Mouse (Mus musculus) right cerebral cortex, postnatal 14 days (tissue): ENCODE data around the gene Olfr215.
A peak's percentile ranks its signal among the peaks of the same experiment; 100 is the strongest.
"Not testable (repeated sequence)": the region's sequence is repeated elsewhere in the genome, so short reads cannot be mapped to it uniquely, and the experiment has no call there.

Source experiments
- DNase-seq: peaks from one replicate; pipeline ENCODE4 v3.0.0; 2022

Olfr215 gene

DNA sequence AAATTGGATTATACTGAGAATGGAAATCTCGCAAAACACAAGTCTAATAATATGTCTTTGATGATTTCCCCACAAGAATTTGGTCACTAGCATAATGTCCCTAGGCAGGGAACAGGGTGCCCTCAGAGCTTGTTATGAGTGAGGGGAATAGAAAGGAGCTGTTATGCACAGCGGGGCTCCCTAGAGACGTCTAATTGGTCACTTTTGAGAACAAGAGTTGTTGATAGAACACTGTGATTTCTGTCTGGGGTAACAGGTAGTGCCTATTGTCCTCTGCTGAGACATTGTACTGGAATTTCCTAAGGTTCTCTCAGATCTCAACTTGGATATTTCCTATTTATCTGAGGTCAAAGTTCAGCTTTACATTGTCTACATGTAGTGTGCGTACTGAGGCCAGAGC is at the start of gene Olfr215:
TSS of gene Olfr215 (minus strand) at position 101 of the 400 bp plus-strand sequence.
- DNase-seq: no peak

DNA sequence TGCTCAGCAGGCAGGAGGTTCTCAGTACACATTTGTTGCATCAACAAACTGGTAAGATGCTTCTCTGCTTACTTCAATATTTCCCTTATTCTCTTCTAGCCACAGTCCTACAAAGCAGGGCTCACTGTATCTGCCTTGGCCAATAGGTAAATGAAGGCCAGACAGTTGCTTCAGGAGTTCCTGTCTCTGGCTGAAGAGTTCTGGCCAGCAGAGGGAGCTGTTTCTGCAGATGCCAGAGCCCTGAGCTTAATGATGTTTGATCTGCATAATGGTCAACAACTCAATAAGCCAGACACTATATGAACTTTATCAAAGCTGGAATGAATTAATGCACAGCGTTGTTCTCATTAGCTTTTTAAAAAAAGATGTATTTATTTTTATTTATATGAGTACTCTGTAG is 48.1 kb upstream of the Olfr215 start:
- DNase-seq: peak; percentile 88

DNA sequence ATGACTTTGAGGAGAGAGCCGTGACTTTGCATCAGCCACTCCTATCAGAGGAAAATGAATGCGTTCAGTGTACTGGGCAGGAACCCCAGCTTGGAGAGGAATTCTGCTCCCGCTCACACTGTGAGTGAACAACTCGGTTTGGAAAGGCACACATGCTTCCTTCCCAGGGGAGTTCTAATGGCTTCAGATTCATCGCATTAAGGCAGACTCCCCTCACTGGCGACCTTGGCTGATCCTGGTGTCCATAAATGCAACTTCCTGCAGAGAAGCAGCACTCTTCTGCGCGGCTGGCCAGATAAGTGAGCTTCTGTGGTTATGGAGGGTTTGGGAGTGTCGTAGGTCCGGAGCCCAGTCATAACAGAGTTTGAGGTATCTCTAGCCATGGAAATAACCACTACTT is 45.8 kb upstream of the Olfr215 start:
- no peak for DNase-seq

DNA sequence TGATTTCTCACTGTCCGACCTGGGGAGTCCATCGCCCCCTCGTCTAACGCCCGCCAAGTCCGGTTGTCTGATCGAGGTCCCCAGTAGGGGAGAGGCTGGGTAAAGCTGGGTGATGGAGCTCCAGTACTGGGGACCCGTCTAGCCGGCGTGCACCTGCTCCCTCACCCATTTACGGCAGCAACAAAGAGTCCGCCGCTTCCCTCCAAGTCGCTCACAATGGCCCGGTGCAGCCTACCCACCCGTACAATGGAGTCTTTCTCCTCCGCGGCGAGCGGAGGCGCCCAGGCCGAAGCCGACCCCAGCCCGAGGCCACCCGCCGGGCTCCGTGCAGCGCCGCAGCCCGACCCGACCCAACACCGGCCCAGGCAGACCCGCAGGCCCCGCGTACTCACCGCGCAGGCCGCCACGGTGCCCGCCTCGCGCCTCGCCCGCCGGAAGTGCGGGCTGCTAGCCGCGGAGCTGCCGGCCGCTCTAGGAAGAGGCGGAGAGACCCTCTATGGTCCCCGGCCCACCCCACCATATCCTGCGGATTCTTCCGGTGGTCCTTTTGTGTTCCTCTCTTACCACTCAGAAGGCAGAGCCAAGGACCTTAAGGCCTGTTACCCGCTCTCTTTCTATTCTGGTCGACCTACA is 44.7 kb upstream of the Olfr215 start, which contains the start of gene Zfp422:
TSS of gene Zfp422 (minus strand) at position 461 of the 633 bp plus-strand sequence.
- DNase-seq: peak; percentile 71

DNA sequence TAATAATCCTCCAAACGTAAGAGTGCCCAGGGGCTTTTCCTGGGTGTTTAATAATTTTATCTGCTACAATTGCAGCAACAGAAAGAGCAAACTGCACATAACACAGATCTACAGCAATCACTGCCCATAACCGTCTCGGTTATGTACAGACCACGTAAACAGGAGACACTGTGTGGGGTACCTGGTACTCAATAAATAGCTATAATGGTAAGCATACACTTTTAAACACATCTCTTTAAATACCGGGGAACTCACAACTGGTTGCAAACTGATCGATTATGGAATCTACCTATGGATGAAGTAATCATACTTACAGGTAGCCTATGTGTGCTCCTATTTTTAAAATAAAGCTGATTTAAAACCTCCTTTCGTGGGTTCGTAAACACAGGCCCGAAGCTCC is 44.1 kb upstream of the Olfr215 start:
- no peak for DNase-seq

DNA sequence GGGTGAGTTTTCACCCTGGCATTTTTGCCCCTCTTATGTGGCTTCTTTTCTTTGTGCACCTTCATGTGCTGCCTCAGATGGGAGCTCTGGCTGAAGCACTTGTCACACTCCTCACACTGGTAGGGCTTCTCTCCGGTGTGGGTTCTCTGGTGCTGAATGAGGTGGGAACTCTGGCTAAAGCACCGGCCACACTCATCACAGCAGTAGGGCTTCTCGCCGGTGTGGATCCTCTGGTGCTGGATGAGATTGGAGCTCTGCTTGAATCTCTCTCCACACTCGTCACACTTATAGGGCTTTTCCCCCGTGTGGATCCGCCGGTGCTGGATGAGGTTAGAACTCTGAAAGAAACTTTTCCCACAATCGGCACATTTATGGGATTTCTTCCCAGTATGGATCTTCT is 42.4 kb upstream of the Olfr215 start:
- not testable (repeated sequence) for DNase-seq

DNA sequence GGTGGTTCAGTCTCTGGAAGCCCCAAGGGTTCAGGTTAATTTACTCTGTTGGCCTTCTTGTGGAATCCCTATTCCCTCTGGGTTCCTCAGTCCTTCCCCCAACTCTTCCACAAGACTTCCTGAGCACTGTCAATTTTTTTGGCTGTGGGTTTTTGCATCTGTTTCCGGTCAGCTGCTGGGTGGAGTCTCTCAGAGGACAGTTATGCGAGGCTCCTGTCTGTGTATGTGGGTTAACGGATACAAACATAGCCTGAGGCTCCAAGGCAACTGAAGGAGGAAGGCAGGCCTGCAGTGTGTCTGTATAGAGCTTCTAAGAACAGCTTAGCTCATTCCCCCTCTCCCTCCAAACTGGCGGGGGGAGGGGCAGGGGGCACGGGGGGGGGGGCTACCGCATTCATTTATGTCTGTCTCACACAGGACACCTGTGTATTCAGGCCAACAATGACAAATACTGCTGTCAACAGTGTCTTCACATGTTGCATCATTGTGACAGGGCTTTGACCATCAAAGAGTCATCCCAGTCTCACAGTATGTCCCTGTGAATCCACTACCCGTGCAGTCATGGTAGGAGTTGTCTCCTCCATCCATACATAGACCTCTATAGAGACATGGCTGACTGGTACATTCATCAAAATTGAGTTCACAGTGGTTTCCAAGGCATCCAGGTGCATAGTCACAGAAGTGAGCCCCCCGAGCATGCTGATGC is 37.5 kb upstream of the Olfr215 start:
- DNase-seq: no peak

DNA sequence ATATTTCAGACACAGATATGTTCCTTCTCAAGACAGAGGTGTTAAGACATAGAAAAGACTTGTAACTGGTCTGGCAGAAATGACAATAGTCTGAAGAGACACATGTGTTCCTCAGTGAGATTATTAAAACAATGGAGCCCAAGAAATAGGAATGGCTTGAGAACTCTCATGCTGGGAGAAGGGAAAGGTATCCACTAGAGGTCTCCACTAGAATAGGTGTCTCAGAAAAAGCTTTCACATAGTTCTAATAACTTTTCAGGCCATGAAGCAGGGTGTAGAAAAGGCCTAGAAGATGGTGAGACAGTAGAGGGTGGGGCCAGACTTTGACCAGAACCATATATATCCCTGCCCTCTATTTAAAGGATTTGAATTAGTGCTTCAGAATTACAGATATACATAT is 34.1 kb upstream of the Olfr215 start:
- DNase-seq: no peak

DNA sequence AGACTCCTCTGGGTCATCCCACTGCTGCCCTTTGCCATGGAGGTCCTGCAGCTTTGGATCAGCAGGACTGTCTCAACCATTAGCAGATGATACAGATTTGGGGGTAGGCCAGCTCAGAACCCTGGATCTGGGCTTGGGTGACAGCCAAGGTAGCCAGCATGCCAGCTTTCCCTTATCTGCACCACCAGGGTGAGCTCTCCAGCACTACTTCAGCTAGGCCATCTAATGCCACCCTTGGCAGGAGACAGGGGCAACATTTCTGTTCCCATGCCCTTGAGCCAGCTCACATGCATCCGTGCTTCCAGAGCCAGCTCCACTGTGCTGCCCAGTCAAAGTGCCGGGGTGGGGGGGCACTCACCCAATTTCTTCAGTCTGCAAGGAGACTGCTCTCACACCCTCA is 31.7 kb upstream of the Olfr215 start:
- no peak for DNase-seq

DNA sequence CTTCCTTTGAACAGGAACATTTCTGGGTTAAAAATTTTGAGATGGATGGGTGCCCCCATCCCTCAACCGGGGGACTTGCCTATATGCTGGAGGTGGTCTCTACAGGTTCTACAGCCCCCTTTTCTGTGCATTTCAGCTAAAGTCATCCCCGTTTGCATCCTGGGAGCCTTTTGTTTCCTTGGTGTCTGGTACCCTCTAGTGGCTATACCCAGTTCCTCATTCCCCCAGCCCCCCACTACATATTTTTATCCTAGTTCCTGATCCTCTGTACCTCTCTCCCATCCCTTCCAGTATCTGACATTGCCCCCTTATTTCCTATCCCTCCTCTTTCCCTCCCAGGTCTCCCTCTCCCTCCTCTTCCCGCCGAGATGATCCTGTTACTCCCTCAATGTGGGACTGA is 23.2 kb upstream of the Olfr215 start:
- no peak for DNase-seq

DNA sequence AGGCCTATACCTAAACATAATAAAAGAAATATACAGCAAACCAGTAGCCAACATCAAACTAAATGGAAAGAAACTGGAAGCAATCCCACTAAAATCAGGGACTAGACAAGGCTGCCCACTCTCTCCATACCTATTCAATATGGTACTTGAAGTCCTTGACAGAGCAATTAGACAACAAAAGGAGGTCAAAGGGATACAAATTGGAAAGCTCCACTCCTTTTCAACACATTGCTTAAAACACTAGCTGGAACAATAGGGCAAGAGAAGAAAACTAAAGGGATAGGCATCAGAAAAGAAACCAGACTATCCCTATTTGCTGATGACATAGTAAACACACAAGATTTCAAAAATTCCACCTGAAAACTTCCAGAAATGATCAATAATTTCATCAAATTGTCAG is 17.0 kb upstream of the Olfr215 start:
- DNase-seq: not testable (repeated sequence)

DNA sequence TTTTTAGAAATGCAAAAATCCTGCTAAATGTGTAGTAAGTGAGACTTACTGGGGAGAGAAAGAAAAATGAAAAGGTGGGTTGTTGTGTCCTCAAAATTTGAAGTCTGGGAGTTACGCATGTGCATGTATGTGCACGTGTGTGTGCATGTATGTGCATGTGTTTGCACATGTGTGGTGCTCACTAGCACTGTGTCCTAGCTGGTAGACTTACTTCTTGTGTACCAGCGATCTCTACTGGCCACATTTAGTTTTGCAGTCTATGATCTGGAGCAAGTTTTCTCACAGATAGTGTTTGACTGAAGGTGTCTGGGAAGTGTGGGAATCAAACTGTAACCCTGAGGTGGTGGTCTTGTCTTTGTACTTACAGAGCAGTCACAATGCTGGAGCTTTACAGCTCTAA is 14.2 kb downstream of the Olfr215 start:
- peak; percentile 19 for DNase-seq

DNA sequence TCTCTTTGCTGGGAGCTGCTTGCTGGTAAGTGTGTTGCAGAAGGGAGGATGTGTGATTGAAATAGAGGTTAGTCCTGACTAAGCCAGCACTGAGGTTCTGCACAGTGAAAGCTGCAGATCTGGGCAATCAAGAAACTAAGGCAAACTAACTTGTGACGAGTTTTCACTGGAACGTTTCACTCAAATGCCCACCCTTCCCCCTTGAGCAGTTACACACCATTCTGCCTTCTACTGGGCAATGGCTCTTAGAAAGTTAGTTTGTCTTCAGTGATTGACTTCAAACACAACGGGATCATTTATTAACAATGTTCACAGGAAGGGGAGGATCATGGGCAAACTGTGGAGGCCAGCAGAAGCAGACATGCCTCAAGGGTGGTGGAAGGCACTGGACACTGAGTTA is 29.0 kb downstream of the Olfr215 start:
- DNase-seq: no peak

DNA sequence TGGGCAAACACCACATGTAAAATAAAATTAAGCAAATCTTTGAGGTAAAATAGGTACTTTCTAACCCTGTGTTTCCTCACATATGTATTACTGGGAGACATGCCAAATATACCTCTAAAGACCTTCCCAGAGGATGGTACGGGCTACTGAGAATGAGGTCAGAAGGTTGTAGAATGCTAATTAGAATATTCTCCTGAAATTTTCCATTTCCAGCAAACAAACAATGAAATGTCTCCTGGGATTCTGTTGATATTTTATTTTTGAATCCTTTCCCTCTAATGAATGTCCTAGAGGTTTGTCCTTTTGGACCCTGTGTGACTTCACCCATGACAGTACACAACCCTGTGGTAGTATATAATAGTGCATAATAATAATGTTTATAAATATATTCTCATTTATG is 30.1 kb downstream of the Olfr215 start, which contains the start of gene Olfr214:
TSS of gene Olfr214 (plus strand) at position 301 of the 400 bp plus-strand sequence.
- no peak for DNase-seq

DNA sequence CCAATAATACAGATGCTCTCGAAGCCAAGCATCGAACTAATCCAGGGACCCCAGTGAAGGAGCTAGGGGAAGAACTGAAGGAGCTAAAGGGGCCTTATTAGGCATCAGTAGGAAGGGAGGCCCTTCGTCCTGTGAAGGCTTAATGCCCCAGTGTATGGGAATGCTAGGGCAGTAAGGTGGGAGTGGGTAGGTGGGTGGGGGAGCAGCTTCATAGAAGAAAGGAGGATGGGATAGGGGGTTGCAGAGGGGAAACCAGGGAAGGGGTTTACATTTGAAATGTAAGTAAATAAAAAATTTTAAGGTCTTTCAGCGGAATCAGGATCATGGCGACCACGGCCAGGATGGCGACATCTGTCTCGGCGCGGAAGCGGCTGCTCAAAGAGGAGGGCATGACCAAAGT is 33.2 kb downstream of the Olfr215 start, which contains the start of gene Gm5580:
TSS of gene Gm5580 (plus strand) at position 301 of the 400 bp plus-strand sequence.
- not testable (repeated sequence) for DNase-seq

DNA sequence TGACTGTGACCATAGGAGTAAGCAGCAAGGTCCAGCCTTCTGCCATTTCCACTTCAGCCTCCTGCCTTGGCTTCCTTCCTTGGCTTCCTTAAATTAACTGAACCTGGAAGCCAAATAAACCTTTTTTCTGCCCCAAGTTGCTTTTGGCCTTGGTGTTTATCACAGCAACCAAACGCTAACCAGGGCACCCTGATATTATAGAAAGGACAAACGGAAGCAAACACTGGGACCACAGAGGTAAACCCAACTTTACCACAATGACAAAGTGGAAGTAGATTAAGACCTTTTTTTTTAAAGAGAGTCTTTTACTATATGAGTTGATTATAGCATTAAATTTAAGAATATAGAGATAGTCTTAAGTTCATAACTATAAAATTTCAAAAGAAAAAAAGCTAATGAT is 41.5 kb downstream of the Olfr215 start:
- DNase-seq: no peak

DNA sequence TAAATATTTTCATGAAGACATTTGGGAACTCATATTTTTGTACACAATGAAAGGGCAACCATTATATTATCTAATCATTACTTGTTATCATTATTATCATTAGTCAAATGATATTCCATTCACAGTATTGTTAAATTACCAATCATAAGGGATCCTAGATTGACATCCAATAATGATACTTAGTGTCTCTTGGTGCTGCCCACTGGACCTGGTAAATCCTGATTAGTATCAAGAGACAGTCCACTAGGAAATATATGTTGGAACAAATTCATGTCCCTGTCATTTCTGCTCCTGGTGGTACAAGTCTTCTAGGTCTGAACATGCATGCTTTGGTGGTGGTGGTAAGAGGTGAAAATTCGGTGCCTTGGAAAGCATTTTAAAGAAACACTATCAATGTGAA is 45.8 kb downstream of the Olfr215 start, which contains the start of gene Olfr213:
TSS of gene Olfr213 (plus strand) at position 301 of the 400 bp plus-strand sequence.
- DNase-seq: no peak
